Mouse (Mus musculus) neural tube, embryonic 13.5 days (tissue): ENCODE results near the gene Pigb. TPM values are rescaled to one million over a fixed set of nuclear protein-coding genes. Genes with fewer than 3 reads are reported as not detected.

Experiments
- ATAC-seq: fragments of 200-750 bp; cut with Nextera tagmentation; 2 replicates; pipeline ENCODE4 v1.8.0; 2017; ENCODE audit warnings: low read depth, mild to moderate bottlenecking, moderate TSS enrichment, moderate library complexity
- H3K27ac ChIP-seq: fragments of 300-500 bp; sonication (generic); replicated peaks from 2 replicates; pipeline ENCODE4 v1.5.1; 2015; ENCODE audit warnings: moderate library complexity, mild to moderate bottlenecking, inconsistent platforms
- H3K27me3 ChIP-seq: fragments of 300-500 bp; sonication (generic); 2 replicates; pipeline ENCODE4 v1.6.1; 2015; ENCODE audit warnings: mild to moderate bottlenecking, inconsistent platforms
- H3K36me3 ChIP-seq: fragments of 300-500 bp; sonication (generic); 2 replicates; pipeline ENCODE4 v1.6.1; 2015; ENCODE audit warnings: mild to moderate bottlenecking, inconsistent platforms
- H3K4me1 ChIP-seq: fragments of 300-500 bp; sonication (generic); replicated peaks from 2 replicates; pipeline ENCODE4 v1.6.1; 2015; ENCODE audit warnings: inconsistent platforms
- H3K4me2 ChIP-seq: fragments of 300-500 bp; sonication (generic); 2 replicates; pipeline ENCODE4 v1.6.1; 2015; ENCODE audit warnings: inconsistent platforms, mild to moderate bottlenecking, moderate library complexity
- H3K4me3 ChIP-seq: fragments of 300-500 bp; sonication (generic); 2 replicates; pipeline ENCODE4 v1.5.1; 2015; ENCODE audit warnings: mild to moderate bottlenecking, inconsistent platforms
- H3K9ac ChIP-seq: fragments of 300-500 bp; sonication (generic); 2 replicates; pipeline ENCODE4 v1.6.1; 2015; ENCODE audit warnings: moderate library complexity, mild to moderate bottlenecking, inconsistent platforms
- H3K9me3 ChIP-seq: fragments of 300-500 bp; sonication (generic); 2 replicates; pipeline ENCODE4 v1.6.1; 2016; ENCODE audit warnings: inconsistent platforms
- whole genome bisulfite sequencing: fragments of 180-500 bp; shearing (Covaris S2); methylation state at CpG from one replicate; pipeline ENCODE4 v1.1.7; 2015; 5-methylcytosine and 5-hydroxymethylcytosine counted together
- polyA plus RNA-seq: library from polyadenylated mRNA; unstranded; fragments of >200 nt; fragmentation: Nextera tagmentation; extraction: Ambion mirVana; gene quantifications from 2 replicates; pipeline ENCODE4 v1.2.1, GENCODE M21; 2015

Gene Pigb
- polyA plus RNA-seq, 1 experiment from 2014 or later = 11.3 TPM

DNA sequence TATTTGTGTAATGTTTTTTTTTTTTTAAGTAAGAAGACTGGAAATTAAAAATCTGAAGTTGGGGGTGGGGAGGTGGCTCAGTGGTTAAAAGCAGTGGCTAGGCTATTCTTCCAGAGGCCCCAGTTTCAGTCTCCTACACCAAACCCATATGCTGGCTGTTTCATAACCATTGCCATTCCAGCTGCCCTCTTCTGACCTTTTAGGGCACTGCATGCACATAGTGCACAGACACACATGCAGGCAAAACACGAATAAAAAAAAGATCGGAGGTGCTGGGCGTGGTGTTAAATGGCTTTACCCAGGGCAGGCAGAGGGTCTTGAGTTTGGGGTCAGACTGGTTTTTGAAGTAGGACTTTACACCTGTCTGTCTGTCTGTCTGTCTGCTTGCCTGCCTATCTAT, 34.0 kb downstream of the Pigb start:
- no peaks in the 10 kb centered on the region for H3K4me1 ChIP-seq
- H3K27me3 ChIP-seq = no peaks in the 10 kb centered on the region
- H3K4me3 ChIP-seq = no peak overlapping the region
- H3K27ac ChIP-seq = no peak overlapping the region
- no peaks in the 10 kb centered on the region for H3K9me3 ChIP-seq
- no peak overlapping the region for H3K4me2 ChIP-seq
- 94% methylated on average over 3 of the region's 3 CpGs for WGBS
- no peak for ATAC-seq
- H3K9ac ChIP-seq = no peak overlapping the region
- peaks cover 72% of the 10 kb centered on the region for H3K36me3 ChIP-seq

DNA sequence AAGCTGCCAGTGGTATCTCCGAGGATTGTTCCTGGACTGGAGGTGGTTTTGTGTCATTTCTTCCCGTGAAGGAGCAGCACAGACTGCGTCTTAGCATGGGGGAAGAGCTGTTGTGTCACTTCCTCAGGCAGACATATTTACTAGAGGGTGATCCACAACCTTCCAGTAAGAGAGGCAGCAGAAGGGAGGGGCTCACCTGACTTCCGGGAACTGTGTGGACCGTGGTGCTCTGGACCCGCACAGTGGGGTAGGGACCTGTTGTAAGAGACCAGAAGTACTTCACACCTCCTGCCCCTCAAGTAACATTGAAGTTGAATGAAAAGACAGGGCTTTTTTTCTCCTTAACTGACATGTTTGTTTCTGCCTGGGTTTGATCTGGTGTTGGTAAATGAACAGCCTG, 35.1 kb downstream of the Pigb start:
- Histone ChIP-seq H3K27me3 (no peaks in the 10 kb centered on the region), H3K4me2 (no peak overlapping the region), H3K4me1 (no peaks in the 10 kb centered on the region), H3K9ac (no peak overlapping the region), H3K4me3 (no peak overlapping the region), H3K36me3 (peaks cover 71% of the 10 kb centered on the region), H3K27ac (no peak overlapping the region), H3K9me3 (no peaks in the 10 kb centered on the region)
- no peak for ATAC-seq
- WGBS = 81% methylated on average over 6 of the region's 6 CpGs

DNA sequence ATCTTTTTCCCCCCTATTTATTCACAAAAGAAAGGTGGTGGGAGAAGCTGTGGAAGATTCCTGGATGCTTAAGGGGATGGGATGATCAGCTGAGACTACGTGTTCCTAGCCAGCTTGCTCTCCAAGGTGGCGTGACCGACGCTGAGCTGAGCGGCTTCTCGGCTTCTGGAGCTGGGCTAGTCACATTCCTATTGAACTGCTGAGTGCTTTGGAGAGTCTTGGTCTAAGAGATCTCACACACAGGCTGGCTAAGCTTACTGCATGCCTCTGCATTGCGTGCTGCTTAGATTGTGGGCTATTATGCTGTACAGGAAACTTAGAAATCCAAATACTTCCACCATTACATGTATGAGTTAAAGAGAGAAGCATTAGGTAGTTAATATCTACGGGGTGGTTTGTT, 36.1 kb downstream of the Pigb start:
- 87% methylated on average over 8 of the region's 8 CpGs for WGBS
- Histone ChIP-seq H3K27me3 (no peaks in the 10 kb centered on the region), H3K36me3 (peaks cover 67% of the 10 kb centered on the region), H3K9me3 (no peaks in the 10 kb centered on the region), H3K4me1 (no peaks in the 10 kb centered on the region), H3K4me3 (no peak overlapping the region), H3K27ac (no peak overlapping the region), H3K4me2 (no peak overlapping the region), H3K9ac (no peak overlapping the region)
- ATAC-seq = no peak

DNA sequence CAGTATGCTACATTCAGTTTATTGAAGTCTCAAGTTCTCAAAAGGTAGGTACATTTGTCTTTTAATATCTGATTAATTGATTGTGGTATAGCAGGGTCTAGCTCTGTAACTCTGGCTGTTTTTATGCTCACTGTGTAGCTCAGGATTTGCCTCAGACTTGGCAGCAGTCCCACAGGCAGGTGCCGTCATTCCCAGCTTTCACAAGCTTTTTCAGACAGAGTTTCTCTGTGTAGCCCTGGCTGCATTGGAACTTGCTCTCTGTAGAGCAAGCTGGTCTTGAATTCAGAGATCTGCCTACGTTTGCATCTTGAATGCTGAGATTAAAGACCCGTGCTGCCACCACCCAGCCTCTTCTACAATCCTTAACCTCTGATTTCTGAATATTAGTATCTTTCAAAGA, 38.0 kb downstream of the Pigb start:
- 70% methylated on average over 3 of the region's 3 CpGs for WGBS
- Histone ChIP-seq H3K36me3 (peaks cover 58% of the 10 kb centered on the region), H3K27ac (no peak overlapping the region)

DNA sequence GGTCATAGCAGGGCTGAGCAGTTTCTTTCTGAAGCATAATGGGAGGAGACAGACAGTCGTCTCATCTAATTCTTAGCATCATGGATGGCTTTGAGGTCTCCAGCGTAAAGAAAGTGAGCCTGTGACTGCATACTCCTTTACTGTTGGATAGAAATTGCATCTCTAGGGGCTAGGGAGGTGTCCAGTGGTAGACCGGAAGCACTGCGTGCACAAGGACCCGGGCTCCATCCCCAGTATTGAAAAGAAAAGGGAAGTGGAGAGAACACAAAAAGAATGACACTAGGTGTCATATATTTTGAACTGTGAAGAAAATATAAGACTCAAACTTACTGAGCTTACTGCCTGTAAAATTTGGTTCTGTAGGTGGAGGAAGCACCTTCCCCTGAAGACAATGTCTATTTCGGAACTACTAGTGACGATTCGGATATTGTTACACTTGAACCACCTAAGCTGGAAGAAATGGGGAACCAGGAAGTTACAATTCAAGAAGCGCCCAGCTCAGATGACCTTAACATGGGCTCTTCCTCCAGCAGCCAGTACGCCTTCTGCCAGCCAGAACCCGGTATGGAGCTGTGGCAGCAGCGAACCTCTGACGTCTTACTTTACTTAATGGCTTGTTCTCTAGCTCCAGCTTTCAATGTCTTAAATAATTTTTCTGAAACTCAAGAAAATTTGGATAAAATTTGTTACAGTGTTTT, 38.7 kb downstream of the Pigb start:
- H3K9me3 ChIP-seq = no peaks in the 10 kb centered on the region
- H3K4me3 ChIP-seq = no peak overlapping the region
- no peak overlapping the region for H3K27ac ChIP-seq
- WGBS = 88% methylated on average over 13 of the region's 13 CpGs
- H3K36me3 ChIP-seq = peaks cover 51% of the 10 kb centered on the region
- no peak overlapping the region for H3K9ac ChIP-seq
- H3K27me3 ChIP-seq = no peaks in the 10 kb centered on the region
- no peak overlapping the region for H3K4me2 ChIP-seq
- no peak for ATAC-seq
- no peaks in the 10 kb centered on the region for H3K4me1 ChIP-seq

More for the DNA sequence above, 38.0 kb downstream of the Pigb start:
- Histone ChIP-seq H3K9ac (no peak overlapping the region), H3K9me3 (no peaks in the 10 kb centered on the region), H3K4me2 (no peak overlapping the region), H3K27me3 (no peaks in the 10 kb centered on the region), H3K4me1 (no peaks in the 10 kb centered on the region), H3K4me3 (no peak overlapping the region)
- no peak for ATAC-seq

DNA sequence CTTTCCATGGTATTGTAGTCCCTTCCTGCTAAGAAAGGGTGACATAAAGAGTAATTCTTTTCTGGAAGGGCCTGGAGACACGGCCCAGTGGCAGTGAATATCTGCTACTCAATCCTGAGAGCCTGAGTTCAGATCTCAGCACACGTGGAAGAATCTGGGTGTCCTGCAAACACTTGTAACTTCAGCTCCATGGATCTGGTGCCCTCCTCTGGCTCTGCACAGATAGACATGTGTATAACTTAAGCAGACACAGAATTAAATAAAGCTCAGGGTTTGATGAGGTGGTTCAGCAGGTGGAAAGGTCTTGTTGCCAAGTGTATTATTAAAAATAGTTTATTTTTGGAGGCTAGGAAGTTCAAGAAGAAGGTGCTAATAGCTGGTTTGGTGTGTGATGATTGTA, 39.7 kb downstream of the Pigb start:
- ATAC-seq = no peak
- no peak overlapping the region for H3K27ac ChIP-seq
- 71% methylated on average over 2 of the region's 2 CpGs for WGBS

DNA sequence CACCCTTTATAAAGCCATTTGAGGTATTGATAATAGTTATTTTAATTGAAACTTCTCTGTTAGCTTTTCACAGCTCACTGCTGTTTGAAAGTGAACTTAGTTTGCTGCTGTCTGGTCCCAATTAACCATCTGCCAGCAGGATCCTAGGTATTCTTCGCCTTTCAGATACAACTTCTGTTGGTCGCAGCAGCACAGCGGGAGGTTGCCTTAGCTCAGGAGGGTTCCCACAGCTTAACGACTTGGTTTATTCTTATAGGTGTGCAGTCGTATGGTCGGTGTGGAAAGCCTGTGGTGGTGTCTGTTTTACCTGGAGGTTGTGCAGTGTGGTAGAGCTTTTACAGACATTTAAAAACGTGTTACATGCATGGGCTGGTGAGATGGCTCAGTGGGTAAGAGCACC, 43.4 kb downstream of the Pigb start:
- no peak for ATAC-seq
- H3K9ac ChIP-seq = no peak overlapping the region
- H3K27me3 ChIP-seq = no peaks in the 10 kb centered on the region
- no peaks in the 10 kb centered on the region for H3K4me1 ChIP-seq
- 60% methylated on average over 7 of the region's 7 CpGs for WGBS
- no peak overlapping the region for H3K4me2 ChIP-seq
- no peak overlapping the region for H3K27ac ChIP-seq
- no peak overlapping the region for H3K4me3 ChIP-seq
- no peaks in the 10 kb centered on the region for H3K9me3 ChIP-seq
- H3K36me3 ChIP-seq = peaks cover 21% of the 10 kb centered on the region

More for the DNA sequence above, 39.7 kb downstream of the Pigb start:
- Histone ChIP-seq H3K9me3 (no peaks in the 10 kb centered on the region), H3K4me1 (no peaks in the 10 kb centered on the region), H3K4me3 (no peak overlapping the region), H3K36me3 (peaks cover 42% of the 10 kb centered on the region), H3K27me3 (no peaks in the 10 kb centered on the region), H3K4me2 (no peak overlapping the region), H3K9ac (no peak overlapping the region)

DNA sequence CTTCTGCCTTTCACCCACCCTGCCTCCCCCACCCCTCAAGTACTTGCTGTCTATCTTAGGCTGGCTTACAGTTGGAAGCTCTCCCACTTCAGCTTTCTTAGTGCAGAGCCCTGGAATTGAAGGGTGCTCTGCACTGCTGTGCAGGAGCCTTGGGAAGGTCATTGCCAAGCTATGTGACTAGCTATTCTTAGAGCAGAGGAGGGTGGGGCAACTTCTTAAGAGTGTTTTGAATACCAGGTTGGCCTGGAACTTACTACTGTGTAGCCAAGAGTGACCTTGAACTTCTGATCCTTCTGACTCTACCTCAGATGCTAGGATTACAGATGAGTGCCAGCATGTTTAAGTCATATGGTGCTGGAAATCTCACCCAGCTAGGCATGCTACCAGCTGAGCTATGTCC, 44.0 kb downstream of the Pigb start:
- no peaks in the 10 kb centered on the region for H3K9me3 ChIP-seq
- no peak overlapping the region for H3K9ac ChIP-seq
- H3K27me3 ChIP-seq = no peaks in the 10 kb centered on the region
- no peaks in the 10 kb centered on the region for H3K4me1 ChIP-seq
- no peak overlapping the region for H3K4me3 ChIP-seq
- H3K27ac ChIP-seq = no peak overlapping the region
- no peak for ATAC-seq
- no peak overlapping the region for H3K4me2 ChIP-seq
- H3K36me3 ChIP-seq = peaks cover 15% of the 10 kb centered on the region

DNA sequence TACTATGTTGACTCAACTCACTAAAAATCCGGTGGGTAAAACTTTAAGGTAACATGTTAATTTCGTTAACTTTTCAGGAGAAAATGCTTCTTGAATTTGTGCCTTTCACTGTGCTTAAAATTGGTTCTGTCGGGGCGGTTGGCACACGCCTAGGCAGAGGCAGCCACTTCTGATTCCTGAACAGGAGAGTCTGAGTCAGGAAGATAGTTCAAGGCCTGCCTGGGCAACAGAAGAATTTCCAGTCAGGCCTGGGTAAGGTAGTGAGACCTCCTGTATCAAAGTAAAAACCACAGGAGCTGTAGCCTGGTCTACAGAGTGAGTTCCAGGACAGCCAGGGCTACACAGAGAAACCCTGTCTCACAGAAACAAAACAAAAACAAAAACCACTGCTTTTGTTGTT, 47.6 kb downstream of the Pigb start:
- H3K4me3 ChIP-seq = no peak overlapping the region
- no peak for ATAC-seq
- no peak overlapping the region for H3K4me2 ChIP-seq
- H3K4me1 ChIP-seq = no peaks in the 10 kb centered on the region
- 91% methylated on average over 5 of the region's 5 CpGs for WGBS
- H3K9ac ChIP-seq = no peak overlapping the region
- H3K9me3 ChIP-seq = no peaks in the 10 kb centered on the region
- H3K27me3 ChIP-seq = no peaks in the 10 kb centered on the region
- 0 out of 2 replicates have a peak, but pooled peaks cover 3% of the 10 kb centered on the region for H3K36me3 ChIP-seq
- H3K27ac ChIP-seq = no peak overlapping the region

DNA sequence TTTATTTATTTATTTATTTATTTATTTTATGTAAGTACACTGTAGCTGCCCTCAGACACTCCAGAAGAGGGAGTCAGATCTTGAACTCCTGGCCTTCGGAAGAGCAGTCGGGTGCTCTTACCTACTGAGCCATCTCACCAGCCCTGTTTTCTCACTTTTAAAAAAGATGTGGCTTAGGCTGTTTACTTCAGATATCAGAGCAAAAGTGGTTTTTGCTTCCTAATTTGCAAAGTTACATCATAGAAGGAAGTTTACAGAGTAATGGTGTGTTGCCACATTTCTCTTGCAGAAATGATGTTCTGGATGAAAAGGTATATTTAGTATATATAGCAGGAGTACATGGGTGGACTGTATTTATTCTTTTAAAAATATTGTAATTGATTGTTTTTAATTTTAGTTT, 48.8 kb downstream of the Pigb start:
- WGBS = 95% methylated on average over 2 of the region's 2 CpGs
- Histone ChIP-seq H3K4me2 (no peak overlapping the region), H3K36me3 (no peaks in the 10 kb centered on the region), H3K27me3 (no peaks in the 10 kb centered on the region), H3K4me1 (peaks cover 9% of the 10 kb centered on the region), H3K9me3 (no peaks in the 10 kb centered on the region), H3K27ac (no peak overlapping the region), H3K4me3 (no peak overlapping the region), H3K9ac (no peak overlapping the region)
- ATAC-seq = no peak

DNA sequence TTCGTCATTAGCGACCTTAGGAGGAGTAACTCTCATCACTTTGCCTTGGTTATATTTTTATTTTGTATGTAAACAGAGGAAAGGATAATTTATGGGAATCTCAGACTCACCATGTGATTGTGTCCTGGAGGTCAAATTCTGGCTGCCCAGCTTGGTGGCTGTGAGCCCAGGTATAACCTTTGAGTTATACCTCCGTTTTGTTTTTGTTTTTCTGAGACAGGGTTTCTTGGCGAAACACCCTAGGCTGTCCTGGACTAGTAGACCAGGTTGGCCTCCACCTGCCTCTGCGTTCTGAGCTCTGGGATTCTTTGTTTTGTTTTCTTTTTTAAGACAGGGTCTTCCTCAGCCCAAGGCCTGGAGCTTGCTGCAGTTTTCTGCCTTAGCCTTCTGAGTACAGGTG, 51.5 kb downstream of the Pigb start:
- Histone ChIP-seq H3K27ac (no peak overlapping the region), H3K4me2 (no peak overlapping the region), H3K27me3 (no peaks in the 10 kb centered on the region), H3K4me3 (no peak overlapping the region), H3K4me1 (peaks cover 23% of the 10 kb centered on the region), H3K9me3 (no peaks in the 10 kb centered on the region), H3K9ac (no peak overlapping the region), H3K36me3 (no peaks in the 10 kb centered on the region)
- no peak for ATAC-seq
- WGBS = 80% methylated on average over 5 of the region's 5 CpGs

DNA sequence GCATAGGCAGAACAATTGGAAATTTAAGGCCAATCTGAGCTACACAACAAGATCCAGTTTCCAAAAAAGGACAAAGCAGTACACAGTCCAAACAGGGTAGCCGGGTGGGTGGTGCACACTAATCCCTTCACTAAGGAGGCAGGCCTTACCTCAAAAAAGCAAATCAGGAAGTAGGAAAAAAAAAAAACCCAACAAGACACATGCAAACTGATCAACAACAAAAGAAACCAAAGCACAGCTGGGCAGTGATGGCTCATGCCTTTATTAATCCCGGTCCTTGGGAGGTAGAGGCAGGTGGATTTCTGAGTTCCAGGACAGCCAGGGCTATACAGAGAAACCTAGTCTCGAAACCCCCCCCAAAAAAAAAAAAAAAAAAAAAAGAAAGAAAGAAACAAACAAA, 52.5 kb downstream of the Pigb start:
- Histone ChIP-seq H3K9me3 (no peaks in the 10 kb centered on the region), H3K4me3 (no peak overlapping the region), H3K27me3 (no peaks in the 10 kb centered on the region), H3K27ac (no peak overlapping the region), H3K4me1 (peaks cover 23% of the 10 kb centered on the region), H3K9ac (no peak overlapping the region), H3K4me2 (no peak overlapping the region), H3K36me3 (no peaks in the 10 kb centered on the region)
- WGBS = 69% methylated on average over 3 of the region's 3 CpGs
- no peak for ATAC-seq
